12 mouse cellular contexts compared by ENCODE assay signal in genomic region chr5:138733317-138733899, GRCm38 (mm10).
"Had no signal": no experiment of that assay in that cellular context is flagged by ENCODE, and none has a peak within 500 bp of the region (broad histone marks: within the 10 kb centered on the region; RNA-seq: fewer than 3 reads in every experiment).

No protein-coding gene starts in this region.

- H3K9me3 ChIP-seq: limb, embryonic 15.5 days; liver, embryonic 12.5 days; neural tube, embryonic 13.5 days had no signal

- H3K9ac ChIP-seq: limb, embryonic 15.5 days; liver, embryonic 12.5 days; lung, embryonic 14.5 days; midbrain, embryonic 12.5 days; neural tube, embryonic 13.5 days had no signal

- H3K4me1 ChIP-seq: limb, embryonic 15.5 days; liver, embryonic 12.5 days; midbrain, embryonic 12.5 days; neural tube, embryonic 13.5 days had no signal

- H3K4me3 ChIP-seq: limb, embryonic 15.5 days; liver, embryonic 12.5 days; midbrain, embryonic 12.5 days; neural tube, embryonic 13.5 days had no signal

- DNase-seq: layer of hippocampus, adult 9-11 months; layer of hippocampus, postnatal 36 days; right cerebral cortex, postnatal 4 days; spleen, adult 18-20 months; thymus, adult 18-20 months; thymus, postnatal 14 days had no signal

- H3K4me2 ChIP-seq: limb, embryonic 15.5 days; liver, embryonic 12.5 days; lung, embryonic 14.5 days; midbrain, embryonic 12.5 days; neural tube, embryonic 13.5 days had no signal

- H3K27me3 ChIP-seq: limb, embryonic 15.5 days; liver, embryonic 12.5 days; midbrain, embryonic 12.5 days; neural tube, embryonic 13.5 days had no signal

- H3K36me3 ChIP-seq: limb, embryonic 15.5 days; liver, embryonic 12.5 days; midbrain, embryonic 12.5 days; neural tube, embryonic 13.5 days had no signal

- ATAC-seq: liver, embryonic 12.5 days; midbrain, embryonic 16.5 days had no signal

- H3K27ac ChIP-seq: limb, embryonic 15.5 days; liver, embryonic 12.5 days; midbrain, embryonic 12.5 days; neural tube, embryonic 13.5 days had no signal
